Mouse (Mus musculus) embryonic facial prominence, embryonic 12.5 days (tissue): Measurements from ENCODE around the gene 4930524J08Rik. TPM values are rescaled to one million over a fixed set of nuclear protein-coding genes. Genes with fewer than 3 reads are reported as not detected.
A peak's percentile ranks its signal among the peaks of the same experiment; 100 is the strongest.

Experiments used
- ATAC-seq: fragments of 200-750 bp; cut with Nextera tagmentation; 2 replicates; pipeline ENCODE4 v1.8.0; 2017; ENCODE audit not compliant: insufficient number of reproducible peaks, insufficient read depth, low FRiP score, low TSS enrichment
- H3K27ac ChIP-seq: fragments of 300-500 bp; sonication (generic); 2 replicates; pipeline ENCODE4 v1.5.1; 2016; ENCODE audit warnings: mild to moderate bottlenecking
- H3K27me3 ChIP-seq: fragments of 300-500 bp; sonication (generic); 2 replicates; pipeline ENCODE4 v1.6.1; 2016; ENCODE audit warnings: mild to moderate bottlenecking, moderate library complexity
- H3K36me3 ChIP-seq: fragments of 300-500 bp; sonication (generic); 2 replicates; pipeline ENCODE4 v1.6.1; 2016; ENCODE audit warnings: mild to moderate bottlenecking
- H3K4me1 ChIP-seq: fragments of 300-500 bp; sonication (generic); 2 replicates; pipeline ENCODE4 v1.6.1; 2016
- H3K4me2 ChIP-seq: fragments of 300-500 bp; sonication (generic); replicated peaks from 2 replicates; pipeline ENCODE4 v1.6.1; 2016; ENCODE audit warnings: mild to moderate bottlenecking, moderate library complexity
- H3K4me3 ChIP-seq: fragments of 300-500 bp; sonication (generic); 2 replicates; pipeline ENCODE4 v1.5.1; 2016; ENCODE audit warnings: mild to moderate bottlenecking
- H3K9ac ChIP-seq: fragments of 300-500 bp; sonication (generic); 2 replicates; pipeline ENCODE4 v1.6.1; 2016; ENCODE audit warnings: mild to moderate bottlenecking, moderate library complexity
- H3K9me3 ChIP-seq: fragments of 300-500 bp; sonication (generic); 2 replicates; pipeline ENCODE4 v1.6.1; 2016; ENCODE audit warnings: mild to moderate bottlenecking, moderate library complexity
- WGBS: fragments of 180-500 bp; shearing (Covaris S2); methylation state at CpG from one replicate; pipeline ENCODE4 v1.1.7; 2016; 5-methylcytosine and 5-hydroxymethylcytosine counted together
- polyA plus RNA-seq: library from polyadenylated mRNA; unstranded; fragments of >200 nt; fragmentation: Nextera tagmentation; extraction: Ambion mirVana; gene quantifications from 2 replicates; pipeline ENCODE4 v1.2.1, GENCODE M21; 2016

The 4930524J08Rik gene
- polyA plus RNA-seq, 1 experiment from 2014 or later: 2.2 TPM

DNA sequence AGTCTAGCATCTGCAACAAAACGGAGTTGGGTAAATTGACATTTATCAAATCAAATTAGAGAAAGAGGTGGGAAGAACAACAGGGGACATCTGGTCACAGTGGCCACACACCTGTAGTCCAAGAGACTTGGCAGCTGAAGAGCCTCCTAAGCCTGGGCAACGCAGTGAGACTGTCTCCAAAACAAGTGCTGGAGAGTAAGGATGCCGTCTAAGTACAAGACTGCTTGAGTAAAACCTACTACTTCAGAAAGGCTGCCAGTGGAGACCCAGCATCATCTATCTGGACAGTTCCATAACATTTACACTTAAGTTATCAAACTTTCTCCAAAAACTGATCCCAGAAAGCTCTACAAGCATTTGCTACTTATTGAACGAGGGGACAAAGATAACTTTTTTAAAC, 3.8 kb upstream of the 4930524J08Rik start:
- Histone ChIP-seq H3K4me1 (peaks cover 26% of the 10 kb centered on the region), H3K4me2 (peak overlapping the region; percentile 82), H3K27me3 (no peaks in the 10 kb centered on the region), H3K9me3 (no peaks in the 10 kb centered on the region), H3K9ac (no peak overlapping the region), H3K36me3 (peaks cover 17% of the 10 kb centered on the region; the same call in 1 of the 2 replicates), H3K4me3 (0 out of 2 replicates have a peak overlapping the region, but pooled peaks have one; percentile 7), H3K27ac (no peak overlapping the region)
- 65% methylated on average over 4 of the region's 4 CpGs for WGBS
- no peak for ATAC-seq

- H3K9ac ChIP-seq: no peak overlapping the region
- peak overlapping the region; percentile 82 for H3K4me2 ChIP-seq
- H3K4me3 ChIP-seq: peak overlapping the region; percentile 29
- ATAC-seq: no peak
- no peaks in the 10 kb centered on the region for H3K9me3 ChIP-seq
- peaks cover 11% of the 10 kb centered on the region; the same call in 1 of the 2 replicates for H3K36me3 ChIP-seq
- H3K27me3 ChIP-seq: no peaks in the 10 kb centered on the region
- WGBS: 82% methylated on average over 1 of the region's 1 CpGs
- H3K27ac ChIP-seq: no peak overlapping the region
- peaks cover 26% of the 10 kb centered on the region for H3K4me1 ChIP-seq
Observed at GRCm38 (mm10) chr5:99975776-99976175, 3.1 kb upstream of the 4930524J08Rik start.

GRCm38 (mm10) chr5:99976334-99976955, 2.4 kb upstream of the 4930524J08Rik start:
- 0 out of 2 replicates have a peak, but pooled peaks cover 9% of the 10 kb centered on the region for H3K36me3 ChIP-seq
- H3K27ac ChIP-seq: no peak overlapping the region
- no peak for ATAC-seq
- no peaks in the 10 kb centered on the region for H3K9me3 ChIP-seq
- H3K4me1 ChIP-seq: peaks cover 26% of the 10 kb centered on the region
- WGBS: 15% methylated on average over 8 of the region's 8 CpGs
- H3K9ac ChIP-seq: peak overlapping the region; percentile 99
- H3K4me3 ChIP-seq: peak overlapping the region; percentile 94
- H3K4me2 ChIP-seq: peak overlapping the region; percentile 82
- no peaks in the 10 kb centered on the region for H3K27me3 ChIP-seq

GRCm38 (mm10) chr5:99977516-99978301, 1.2 kb upstream of the 4930524J08Rik start:
- under 1% methylated on average over 47 of the region's 50 CpGs for WGBS
- H3K27ac ChIP-seq: peak overlapping the region; percentile 100
- H3K27me3 ChIP-seq: no peaks in the 10 kb centered on the region
- H3K4me2 ChIP-seq: peak overlapping the region; percentile 82
- H3K4me1 ChIP-seq: peaks cover 25% of the 10 kb centered on the region
- H3K9me3 ChIP-seq: no peaks in the 10 kb centered on the region
- 0 out of 2 replicates have a peak, but pooled peaks cover 9% of the 10 kb centered on the region for H3K36me3 ChIP-seq
- peak; percentile 57; the same call in 1 of the 2 replicates for ATAC-seq
- peak overlapping the region; percentile 99 for H3K9ac ChIP-seq
- peak overlapping the region; percentile 94 for H3K4me3 ChIP-seq

DNA sequence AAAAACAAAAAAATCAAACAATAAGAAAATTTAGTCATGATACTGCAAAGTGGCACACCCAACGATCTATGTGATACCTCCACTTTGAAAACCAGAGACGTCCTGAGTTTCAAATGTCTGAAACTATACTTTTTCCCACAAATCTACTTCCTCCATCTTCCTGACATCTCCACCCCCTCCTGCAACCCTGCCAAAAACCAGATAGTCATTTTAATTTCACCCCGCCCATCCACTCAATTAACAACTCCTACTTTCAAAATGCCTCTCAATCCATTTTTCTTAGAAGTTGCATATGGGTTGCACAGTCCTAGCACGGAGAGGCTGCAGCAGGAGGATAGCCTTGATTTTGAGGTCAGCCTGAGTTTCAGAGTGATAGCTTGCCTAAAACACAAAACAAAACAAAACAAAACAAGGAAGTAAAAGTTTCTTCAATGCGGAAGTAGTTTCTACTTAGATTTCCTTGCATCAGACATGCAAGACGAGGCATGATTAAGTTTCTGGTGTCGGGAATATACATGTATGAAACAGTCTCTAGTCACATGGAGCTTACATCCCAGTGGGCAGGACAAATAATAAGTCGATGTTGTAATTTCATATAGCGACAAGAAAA, 4.7 kb downstream of the 4930524J08Rik start:
- no peaks in the 10 kb centered on the region for H3K9me3 ChIP-seq
- H3K4me2 ChIP-seq: no peak overlapping the region
- H3K36me3 ChIP-seq: no peaks in the 10 kb centered on the region
- H3K9ac ChIP-seq: no peak overlapping the region
- no peak overlapping the region for H3K4me3 ChIP-seq
- WGBS: 91% methylated on average over 9 of the region's 9 CpGs
- no peak overlapping the region for H3K27ac ChIP-seq
- H3K4me1 ChIP-seq: no peaks in the 10 kb centered on the region
- no peaks in the 10 kb centered on the region for H3K27me3 ChIP-seq
- no peak for ATAC-seq

DNA sequence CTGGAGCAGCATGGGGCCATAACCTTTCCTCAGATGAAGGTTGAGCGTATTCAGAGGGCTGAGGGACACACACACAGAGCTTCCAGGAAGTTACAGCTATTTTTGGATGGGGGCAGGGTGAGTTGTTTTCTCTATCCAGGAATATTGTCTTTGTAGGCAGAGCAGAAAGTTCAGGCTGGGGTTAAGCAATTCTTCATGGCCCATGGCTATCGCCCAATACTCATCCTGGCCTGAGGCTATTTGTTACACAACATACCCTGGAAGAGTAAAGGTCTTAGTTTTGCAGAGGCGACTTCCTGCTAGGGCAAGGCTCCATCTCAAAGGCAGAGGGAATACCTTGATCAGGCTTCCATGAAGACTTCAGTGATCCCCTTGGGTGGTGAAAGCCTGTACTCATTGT, 15.3 kb downstream of the 4930524J08Rik start:
- Histone ChIP-seq H3K27ac (no peak overlapping the region), H3K27me3 (no peaks in the 10 kb centered on the region), H3K36me3 (no peaks in the 10 kb centered on the region), H3K9me3 (no peaks in the 10 kb centered on the region), H3K4me2 (no peak overlapping the region), H3K4me3 (no peak overlapping the region), H3K9ac (no peak overlapping the region), H3K4me1 (no peaks in the 10 kb centered on the region)
- no peak for ATAC-seq
- 59% methylated on average over 3 of the region's 3 CpGs for WGBS

GRCm38 (mm10) chr5:99994680-99995079, 15.8 kb downstream of the 4930524J08Rik start:
- Histone ChIP-seq H3K4me3 (no peak overlapping the region), H3K36me3 (no peaks in the 10 kb centered on the region), H3K9ac (no peak overlapping the region), H3K9me3 (no peaks in the 10 kb centered on the region), H3K4me1 (no peaks in the 10 kb centered on the region), H3K27ac (no peak overlapping the region), H3K27me3 (no peaks in the 10 kb centered on the region), H3K4me2 (no peak overlapping the region)
- 88% methylated on average over 3 of the region's 3 CpGs for WGBS
- ATAC-seq: no peak

DNA sequence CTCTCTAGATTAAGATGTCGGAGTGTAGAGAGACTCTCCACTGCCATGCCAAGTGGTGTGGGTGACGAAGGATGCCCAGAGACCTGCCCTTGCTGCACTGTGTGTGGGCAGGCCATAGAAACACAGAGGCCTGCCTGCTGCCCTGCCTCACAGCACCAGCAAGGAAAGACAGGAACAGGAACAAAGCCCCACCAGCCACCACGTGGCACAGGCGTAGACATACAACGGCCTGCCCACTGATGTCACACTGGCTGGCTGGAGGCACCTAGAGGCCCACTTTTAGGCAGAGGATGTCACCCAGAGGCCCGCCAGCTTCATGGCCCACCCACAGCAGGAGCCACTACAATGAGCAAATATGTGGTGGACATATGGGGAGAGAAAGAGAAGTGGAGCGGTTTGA, 21.2 kb downstream of the 4930524J08Rik start:
- H3K9me3 ChIP-seq: no peaks in the 10 kb centered on the region
- H3K27ac ChIP-seq: no peak overlapping the region
- H3K4me1 ChIP-seq: no peaks in the 10 kb centered on the region
- 85% methylated on average over 7 of the region's 7 CpGs for WGBS
- H3K27me3 ChIP-seq: no peaks in the 10 kb centered on the region
- H3K4me2 ChIP-seq: no peak overlapping the region
- H3K36me3 ChIP-seq: no peaks in the 10 kb centered on the region
- ATAC-seq: no peak
- no peak overlapping the region for H3K4me3 ChIP-seq
- no peak overlapping the region for H3K9ac ChIP-seq

DNA sequence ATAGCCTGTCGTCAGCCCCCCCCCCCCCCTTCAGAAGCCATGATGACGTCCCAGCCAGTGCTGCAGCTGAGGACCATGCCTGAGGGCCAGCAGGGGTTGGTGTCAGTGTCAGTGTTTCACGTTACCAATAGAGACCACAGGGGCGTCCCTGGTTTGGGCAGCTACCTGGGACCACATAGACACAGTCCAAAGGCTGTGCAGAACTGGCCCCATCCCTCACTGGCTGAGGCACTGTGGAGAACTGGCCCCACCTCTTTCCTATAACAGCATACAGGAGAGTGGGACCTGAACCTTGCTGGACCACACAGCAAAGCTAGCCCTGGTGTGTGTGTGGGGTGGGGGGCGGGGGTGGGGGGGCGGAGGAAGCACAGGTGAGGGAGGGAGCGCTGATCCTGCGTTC, 21.6 kb downstream of the 4930524J08Rik start:
- H3K27me3 ChIP-seq: no peaks in the 10 kb centered on the region
- H3K9me3 ChIP-seq: no peaks in the 10 kb centered on the region
- H3K27ac ChIP-seq: no peak overlapping the region
- H3K4me2 ChIP-seq: no peak overlapping the region
- H3K4me1 ChIP-seq: no peaks in the 10 kb centered on the region
- ATAC-seq: peak; percentile 35; the same call in 1 of the 2 replicates
- H3K9ac ChIP-seq: no peak overlapping the region
- H3K36me3 ChIP-seq: no peaks in the 10 kb centered on the region
- 38% methylated on average over 7 of the region's 8 CpGs for WGBS
- no peak overlapping the region for H3K4me3 ChIP-seq

- Histone ChIP-seq H3K27me3 (no peaks in the 10 kb centered on the region), H3K4me3 (no peak overlapping the region), H3K9ac (no peak overlapping the region), H3K27ac (no peak overlapping the region), H3K36me3 (no peaks in the 10 kb centered on the region), H3K4me2 (no peak overlapping the region), H3K9me3 (no peaks in the 10 kb centered on the region), H3K4me1 (no peaks in the 10 kb centered on the region)
- ATAC-seq: no peak
- 76% methylated on average over 4 of the region's 4 CpGs for WGBS
Observed at GRCm38 (mm10) chr5:100003895-100004294, 25.0 kb downstream of the 4930524J08Rik start.

DNA sequence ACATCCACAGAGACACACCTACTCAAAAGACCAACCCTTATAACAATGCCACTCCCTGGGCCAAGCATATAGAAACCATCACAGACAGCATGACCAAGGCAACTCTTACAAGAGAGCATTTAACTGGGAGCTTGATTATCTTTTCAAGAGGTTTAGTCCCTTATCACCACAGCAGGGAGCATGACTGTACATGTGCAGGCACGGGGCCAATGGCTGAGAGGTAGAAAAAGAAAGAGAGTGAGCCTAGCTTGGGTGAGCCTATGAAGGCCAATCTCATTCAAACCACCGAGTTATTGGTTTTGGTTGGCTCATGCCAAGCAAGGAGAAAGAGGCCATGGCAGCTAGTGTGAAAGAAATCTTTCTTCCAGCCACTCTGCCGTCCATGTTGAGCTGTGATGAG, 26.6 kb downstream of the 4930524J08Rik start:
- no peak for ATAC-seq
- 65% methylated on average over 3 of the region's 3 CpGs for whole genome bisulfite sequencing
- Histone ChIP-seq H3K4me3 (no peak overlapping the region), H3K36me3 (no peaks in the 10 kb centered on the region), H3K9me3 (no peaks in the 10 kb centered on the region), H3K9ac (no peak overlapping the region), H3K27me3 (no peaks in the 10 kb centered on the region), H3K4me2 (no peak overlapping the region), H3K4me1 (no peaks in the 10 kb centered on the region), H3K27ac (no peak overlapping the region)

DNA sequence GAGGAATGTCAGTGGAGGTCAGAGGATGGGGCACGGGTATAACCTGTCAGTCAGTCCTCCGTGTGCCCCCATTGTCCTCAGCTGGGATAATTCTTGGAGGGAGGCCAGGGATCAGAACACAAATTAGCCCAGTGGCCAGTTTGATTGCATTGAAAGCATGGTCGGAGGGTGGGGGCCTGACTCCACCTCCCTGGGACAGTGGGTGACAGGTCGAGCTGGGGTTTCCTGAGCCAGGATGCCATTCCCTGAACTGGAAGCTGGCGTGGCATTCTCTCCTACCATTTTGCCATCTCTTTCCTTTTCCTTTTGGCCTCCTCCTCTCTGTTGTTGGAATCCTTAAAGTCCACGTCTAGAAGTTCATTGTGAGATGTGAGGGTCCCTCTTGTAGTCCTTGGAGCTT, 27.0 kb downstream of the 4930524J08Rik start:
- Histone ChIP-seq H3K4me3 (no peak overlapping the region), H3K4me1 (no peaks in the 10 kb centered on the region), H3K36me3 (no peaks in the 10 kb centered on the region), H3K9me3 (no peaks in the 10 kb centered on the region), H3K27ac (no peak overlapping the region), H3K27me3 (no peaks in the 10 kb centered on the region), H3K4me2 (no peak overlapping the region), H3K9ac (no peak overlapping the region)
- WGBS: 80% methylated on average over 6 of the region's 6 CpGs
- ATAC-seq: no peak
